Comparison of ENCODE assay signal across 24 mouse cellular contexts in the genomic region with DNA sequence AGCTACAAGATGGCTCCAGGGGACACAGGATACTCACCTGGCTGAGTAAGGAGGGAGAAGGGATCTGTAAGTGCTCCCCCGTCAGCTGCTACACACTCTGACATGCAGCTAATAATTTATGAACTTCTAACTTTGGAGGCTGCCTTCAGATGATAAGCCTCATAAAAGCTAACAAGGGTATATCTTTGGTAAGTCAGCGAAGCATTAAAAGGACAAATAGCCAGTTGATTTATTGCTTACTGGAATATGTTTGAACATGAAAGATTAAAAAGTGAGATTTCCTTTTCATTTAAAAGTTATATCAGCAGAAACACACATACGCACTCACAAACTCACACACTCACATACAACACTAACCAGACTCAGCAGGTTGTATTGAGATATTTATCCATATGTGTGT.
DNase-seq lines count a peak whose midpoint lies in the region; ATAC-seq and TF ChIP-seq lines count a peak whose summit lies in the region.
"Had no signal": no experiment of that assay in that cellular context is flagged by ENCODE, and none has a peak within 500 bp of the region (broad histone marks: within the 10 kb centered on the region; RNA-seq: fewer than 3 reads in every experiment).

No protein-coding gene starts in this region.

- H3K36me3 ChIP-seq in CH12.LX (replicated peaks in 1 of 2; ENCODE audit: control insufficient read depth in 1 of 2, insufficient read depth in 1 of 2, low read length in 1 of 2) (no peaks in the 10 kb centered on the region), MEL (ENCODE audit: control insufficient read depth in 1 of 2, insufficient read depth in 2 of 2, low read length in 2 of 2) (peaks cover 0 to 5% of the 10 kb centered on the region in 2 experiments; a peak in 1 of 4 replicates)
- H3K36me3 ChIP-seq in forebrain, embryonic 13.5 days (ENCODE audit: poor library complexity, severe bottlenecking): no peaks in the 10 kb centered on the region
- H3K36me3 ChIP-seq: embryonic facial prominence, embryonic 13.5 days; embryonic facial prominence, embryonic 15.5 days; forebrain, embryonic 10.5 days; forebrain, embryonic 12.5 days; forebrain, embryonic 15.5 days had no signal

- in situ Hi-C loops in CH12.LX (cut with MboI; ENCODE audit: low pct_ligation_motif_present, low pct_unique_long_range_greater_than_20kb, low sequenced_read_pairs): no loop called here

- TF ChIP-seq CTCF in CH12.LX (conservative IDR thresholded peaks at IDR 0.05 in 1 of 2, IDR thresholded peaks at IDR 0.05 in 1 of 2; ENCODE audit: low read depth in 2 of 2, low read length in 2 of 2) (no peak), MEL (IDR thresholded peaks at IDR 0.05 in 2 of 3, conservative IDR thresholded peaks at IDR 0.05 in 1 of 3; ENCODE audit: control insufficient read depth in 1 of 3, insufficient read depth in 1 of 3, low read depth in 2 of 3, low read length in 3 of 3, poor library complexity in 1 of 3, severe bottlenecking in 1 of 3) (no peak)

- TF ChIP-seq EP300 in CH12.LX (IDR thresholded peaks at IDR 0.05; ENCODE audit: low read length): no peak
- TF ChIP-seq EP300 in MEL (IDR thresholded peaks at IDR 0.05; ENCODE audit: low read depth in 1 of 2, low read length in 2 of 2): peak; percentile 70 to 81

- peak; percentile 44 for ATAC-seq in megakaryocyte-erythroid progenitor cell, adult 5-6 weeks (replicated peaks; ENCODE audit: low FRiP score, low TSS enrichment, poor library complexity, severe bottlenecking)
- ATAC-seq in forebrain, embryonic 13.5 days: no peak
- ATAC-seq: CD4-positive, CD25-positive, alpha-beta regulatory T cell, adult 4 months; forebrain, embryonic 15.5 days; forebrain, postnatal 0 days had no signal

- TF ChIP-seq RAD21 in CH12.LX (IDR thresholded peaks at IDR 0.05; ENCODE audit: low read depth, low read length): no peak
- TF ChIP-seq RAD21 in MEL (IDR thresholded peaks at IDR 0.05; ENCODE audit: low read depth, low read length): no peak

- peak overlapping the region; percentile 13; the same call in 1 of the 2 replicates for H3K27ac ChIP-seq in CH12.LX (ENCODE audit: insufficient read depth, low read depth)
- no peak overlapping the region for H3K27ac ChIP-seq in MEL (ENCODE audit: control insufficient read depth, low read depth, low read length)
- no peak overlapping the region for H3K27ac ChIP-seq in forebrain, embryonic 13.5 days
- H3K27ac ChIP-seq: embryonic facial prominence, embryonic 13.5 days; embryonic facial prominence, embryonic 15.5 days; forebrain, embryonic 10.5 days; forebrain, embryonic 12.5 days; forebrain, embryonic 15.5 days had no signal

- no peak overlapping the region for H3K4me2 ChIP-seq in CH12.LX (ENCODE audit: insufficient read depth, low read depth, poor library complexity, severe bottlenecking)
- H3K4me2 ChIP-seq in forebrain, embryonic 13.5 days: no peak overlapping the region
- H3K4me2 ChIP-seq: embryonic facial prominence, embryonic 13.5 days; embryonic facial prominence, embryonic 15.5 days; forebrain, embryonic 12.5 days; forebrain, embryonic 15.5 days had no signal

- WGBS in forebrain, embryonic 13.5 days: 92% methylated on average over 3 of the region's 3 CpGs

- no peak overlapping the region for H3K9ac ChIP-seq in CH12.LX (ENCODE audit: insufficient read depth, low read depth)
- H3K9ac ChIP-seq in MEL (ENCODE audit: control insufficient read depth, low read depth, low read length, poor library complexity, severe bottlenecking): no peak overlapping the region
- H3K9ac ChIP-seq in forebrain, embryonic 13.5 days: no peak overlapping the region
- H3K9ac ChIP-seq: embryonic facial prominence, embryonic 13.5 days; embryonic facial prominence, embryonic 15.5 days; forebrain, embryonic 12.5 days; forebrain, embryonic 15.5 days; forebrain, postnatal 0 days had no signal

- H3K27me3 ChIP-seq in CH12.LX (replicated peaks) (no peaks in the 10 kb centered on the region), MEL (ENCODE audit: control insufficient read depth in 1 of 2, insufficient read depth in 2 of 2, low read length in 2 of 2) (no peaks in the 10 kb centered on the region)
- peaks cover 14% of the 10 kb centered on the region for H3K27me3 ChIP-seq in forebrain, embryonic 13.5 days

- H3K79me2 ChIP-seq in CH12.LX (replicated peaks; ENCODE audit: control insufficient read depth, extremely low read depth, insufficient read depth, poor library complexity, severe bottlenecking) (no peaks in the 10 kb centered on the region), MEL (ENCODE audit: control insufficient read depth, insufficient read depth, low read length, poor library complexity) (no peaks in the 10 kb centered on the region)

- dilution Hi-C loops in CH12.LX (cut with MboI; ENCODE audit: extremely low pct_ligation_motif_present, extremely low pct_unique_long_range_greater_than_20kb, low sequenced_read_pairs): no loop called here

- TF ChIP-seq POLR2A in CH12.LX (IDR thresholded peaks at IDR 0.05; ENCODE audit: low read depth, low read length) (no peak), MEL (IDR thresholded peaks at IDR 0.05; ENCODE audit: control insufficient read depth in 1 of 2, insufficient read depth in 1 of 2, low read depth in 1 of 2, low read length in 2 of 2, poor library complexity in 1 of 2) (no peak)

- no peaks in the 10 kb centered on the region for H3K9me3 ChIP-seq in CH12.LX (replicated peaks; ENCODE audit: low read length)
- H3K9me3 ChIP-seq in MEL (replicated peaks; ENCODE audit: insufficient read depth, low read length): no peaks in the 10 kb centered on the region
- H3K9me3 ChIP-seq in forebrain, embryonic 13.5 days (replicated peaks): no peaks in the 10 kb centered on the region
- H3K9me3 ChIP-seq: embryonic facial prominence, embryonic 13.5 days; embryonic facial prominence, embryonic 15.5 days; forebrain, embryonic 10.5 days; forebrain, embryonic 12.5 days; forebrain, embryonic 15.5 days had no signal

- H3K4me1 ChIP-seq in CH12.LX (ENCODE audit: control insufficient read depth in 1 of 2, insufficient read depth in 2 of 2) (peaks cover 7 to 37% of the 10 kb centered on the region in 2 experiments), MEL (ENCODE audit: control insufficient read depth in 1 of 2, insufficient read depth in 2 of 2, low read length in 2 of 2) (peaks cover 3 to 4% of the 10 kb centered on the region in 2 experiments; a peak in 3 of 4 replicates)
- no peaks in the 10 kb centered on the region for H3K4me1 ChIP-seq in forebrain, embryonic 13.5 days
- H3K4me1 ChIP-seq: forebrain, embryonic 10.5 days; forebrain, embryonic 12.5 days; forebrain, embryonic 15.5 days had no signal

- no peak overlapping the region for H3K4me3 ChIP-seq in CH12.LX (replicated peaks in 1 of 3; ENCODE audit: low read depth in 2 of 3, low read length in 2 of 3, poor library complexity in 1 of 3)
- H3K4me3 ChIP-seq in MEL (ENCODE audit: control insufficient read depth in 1 of 2, insufficient read depth in 1 of 2, low read depth in 2 of 2, low read length in 2 of 2): no peak overlapping the region
- H3K4me3 ChIP-seq in forebrain, embryonic 13.5 days: no peak overlapping the region
- H3K4me3 ChIP-seq: embryonic facial prominence, embryonic 13.5 days; embryonic facial prominence, embryonic 15.5 days; erythroblast, embryonic 14.5 days; forebrain, embryonic 10.5 days; forebrain, embryonic 12.5 days; forebrain, embryonic 15.5 days had no signal

- DNase-seq in CH12.LX (ENCODE audit: extremely low read depth): no peak
- DNase-seq in MEL (ENCODE audit: low read depth, low spot score): peak; percentile 49
- no peak for DNase-seq in urinary bladder, postnatal 25 days (ENCODE audit: low spot score)
- DNase-seq: adrenal gland, adult 2 months; adrenal gland, postnatal 10 days; adrenal gland, postnatal 25 days; B cell, adult 2 months; cerebellum, adult 11 months; cerebellum, adult 18-20 months; cerebellum, adult 8-10 months; cerebellum, adult 9-11 months; cerebellum, postnatal 14 days; cerebellum, postnatal 36 days; embryo, embryonic 11 days; forebrain, postnatal 0 days had no signal

TF ChIP-seq in CH12.LX, 34 proteins besides CTCF, POLR2A, EP300 and RAD21:
- no peak for TF ChIP-seq SMC3 (IDR thresholded peaks at IDR 0.05; ENCODE audit: low read depth, low read length)
- TF ChIP-seq ELF1 (IDR thresholded peaks at IDR 0.05; ENCODE audit: low read depth, low read length): no peak
- no peak for TF ChIP-seq JUN (IDR thresholded peaks at IDR 0.05; ENCODE audit: insufficient read depth, low read depth, low read length)
- TF ChIP-seq MEF2A (IDR thresholded peaks at IDR 0.05; ENCODE audit: borderline replicate concordance, low read depth, low read length): no peak
- TF ChIP-seq HCFC1 (IDR thresholded peaks at IDR 0.05; ENCODE audit: low read depth, low read length): no peak
- no peak for TF ChIP-seq USF1 (IDR thresholded peaks at IDR 0.05; ENCODE audit: low read depth, low read length)
- TF ChIP-seq KAT2A (IDR thresholded peaks at IDR 0.05; ENCODE audit: insufficient replicate concordance, low read length): no peak
- no peak for TF ChIP-seq MAZ (IDR thresholded peaks at IDR 0.05; ENCODE audit: low read depth, low read length)

TF ChIP-seq in MEL, 35 proteins besides CTCF, POLR2A, EP300 and RAD21 (continues in another document):
- TF ChIP-seq MEF2A (IDR thresholded peaks at IDR 0.05; ENCODE audit: extremely low read depth, insufficient replicate concordance, low read depth, low read length, poor library complexity, severe bottlenecking) (no peak), USF1 (IDR thresholded peaks at IDR 0.05; ENCODE audit: low read depth, low read length) (no peak), ZMIZ1 (IDR thresholded peaks at IDR 0.05; ENCODE audit: low read depth, low read length) (no peak), MYB (IDR thresholded peaks at IDR 0.05; ENCODE audit: low read depth, low read length) (no peak), ETS1 (IDR thresholded peaks at IDR 0.05; ENCODE audit: low read depth, low read length) (peak; percentile 73), TCF12 (IDR thresholded peaks at IDR 0.05; ENCODE audit: low read depth, low read length) (peak; percentile 82), GATA1 (IDR thresholded peaks at IDR 0.05; ENCODE audit: low read depth, low read length) (peak; percentile 75), MAX (IDR thresholded peaks at IDR 0.05; ENCODE audit: low read length) (no peak), NELFE (IDR thresholded peaks at IDR 0.05; ENCODE audit: low read depth, low read length) (no peak), CHD1 (IDR thresholded peaks at IDR 0.05; ENCODE audit: low read depth, low read length) (no peak), UBTF (IDR thresholded peaks at IDR 0.05; ENCODE audit: borderline replicate concordance, insufficient read depth, low read depth, low read length) (no peak), ELF1 (IDR thresholded peaks at IDR 0.05; ENCODE audit: low read depth, low read length) (no peak), KAT2A (conservative IDR thresholded peaks at IDR 0.05; ENCODE audit: low read depth, low read length) (no peak), USF2 (IDR thresholded peaks at IDR 0.05; ENCODE audit: borderline replicate concordance in 1 of 2, insufficient read depth in 1 of 2, low read depth in 1 of 2, low read length in 2 of 2) (no peak), POLR2AphosphoS2 (IDR thresholded peaks at IDR 0.05; ENCODE audit: low read length) (no peak), SIN3A (IDR thresholded peaks at IDR 0.05; ENCODE audit: low read length) (no peak)

Comparison
In these comparisons a context has a peak if more than half of its experiments do, and no peak if none do; other contexts are left out.
1. Of the 35 proteins assayed by ChIP-seq in both MEL and CH12.LX: peak only in MEL: EP300, ETS1, HCFC1, MAFK, RCOR1, SMC3 and 1 more; only in CH12.LX: none; in both: none; in neither: 28.